9 mouse cellular contexts compared by ENCODE assay signal in the genomic region with DNA sequence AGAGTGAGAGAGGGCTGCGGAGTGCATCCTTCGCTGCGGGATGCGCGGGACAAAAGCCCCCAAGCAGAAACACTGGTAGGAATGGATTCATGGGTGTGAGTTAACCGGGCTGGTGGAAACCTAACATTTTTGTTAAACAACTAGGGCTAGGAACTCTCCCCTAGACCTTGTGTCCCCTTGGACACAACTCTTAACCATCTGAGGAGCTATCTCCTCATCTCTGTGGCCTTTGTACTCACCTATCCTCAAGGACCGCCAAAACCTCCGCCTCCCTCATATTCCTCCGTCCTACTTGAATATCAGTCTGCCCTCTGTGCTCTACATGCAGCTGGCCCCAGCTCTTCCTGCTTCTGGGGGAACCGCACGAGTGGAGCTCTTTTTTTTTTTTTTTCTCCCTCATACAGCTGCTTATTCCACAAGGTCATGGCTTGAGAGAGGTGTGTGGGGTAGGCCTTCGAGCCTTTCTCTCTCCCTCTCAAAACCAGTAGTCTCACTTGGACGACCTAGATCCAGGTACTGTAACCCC. TPM values are rescaled to one million over a fixed set of nuclear protein-coding genes. Genes with fewer than 3 reads are reported as not detected.
DNase-seq lines count a peak whose midpoint lies in the region; ATAC-seq lines count a peak whose summit lies in the region.
"Had no signal": no experiment of that assay in that cellular context is flagged by ENCODE, and none has a peak within 500 bp of the region (broad histone marks: within the 10 kb centered on the region; RNA-seq: fewer than 3 reads in every experiment).

No protein-coding gene starts in this region.

- peak overlapping the region; percentile 40 for H3K4me3 ChIP-seq in heart, embryonic 16.5 days (ENCODE audit: low read length)
- H3K4me3 ChIP-seq in embryonic facial prominence, embryonic 13.5 days: peak overlapping the region; percentile 42
- peak overlapping the region; percentile 32 for H3K4me3 ChIP-seq in intestine, embryonic 14.5 days (ENCODE audit: low read depth, low read length)
- peak overlapping the region; percentile 30 for H3K4me3 ChIP-seq in midbrain, embryonic 15.5 days

- no peaks in the 10 kb centered on the region for H3K36me3 ChIP-seq in heart, embryonic 16.5 days (ENCODE audit: control insufficient read depth, insufficient read depth)
- no peaks in the 10 kb centered on the region for H3K36me3 ChIP-seq in embryonic facial prominence, embryonic 13.5 days
- H3K36me3 ChIP-seq in intestine, embryonic 14.5 days (ENCODE audit: control insufficient read depth, insufficient read depth, low read length): no peaks in the 10 kb centered on the region
- no peaks in the 10 kb centered on the region for H3K36me3 ChIP-seq in midbrain, embryonic 15.5 days (replicated peaks)

- H3K4me1 ChIP-seq in heart, embryonic 16.5 days (ENCODE audit: control insufficient read depth, insufficient read depth, low read length): no peaks in the 10 kb centered on the region
- peaks cover 12% of the 10 kb centered on the region for H3K4me1 ChIP-seq in embryonic facial prominence, embryonic 13.5 days
- H3K4me1 ChIP-seq in intestine, embryonic 14.5 days (replicated peaks; ENCODE audit: control insufficient read depth, insufficient read depth, low read length): peaks cover 6% of the 10 kb centered on the region; the same call in 1 of the 2 replicates
- peaks cover 17% of the 10 kb centered on the region for H3K4me1 ChIP-seq in midbrain, embryonic 15.5 days

- no peak for ATAC-seq in heart, embryonic 16.5 days (replicated peaks; ENCODE audit: extremely low read depth, insufficient read depth, low FRiP score)
- no peak; the same call in 1 of the 2 replicates for ATAC-seq in embryonic facial prominence, embryonic 13.5 days (ENCODE audit: insufficient number of reproducible peaks, insufficient read depth, low FRiP score, low TSS enrichment, low read depth)
- no peak for ATAC-seq in intestine, embryonic 14.5 days (replicated peaks; ENCODE audit: low FRiP score, low TSS enrichment, low read depth)
- ATAC-seq in midbrain, embryonic 15.5 days (replicated peaks): no peak

- H3K9me3 ChIP-seq in heart, embryonic 16.5 days (replicated peaks; ENCODE audit: control insufficient read depth, low read length): no peaks in the 10 kb centered on the region
- H3K9me3 ChIP-seq in embryonic facial prominence, embryonic 13.5 days: no peaks in the 10 kb centered on the region
- H3K9me3 ChIP-seq in intestine, embryonic 14.5 days (ENCODE audit: control insufficient read depth, low read length): no peaks in the 10 kb centered on the region
- no peaks in the 10 kb centered on the region for H3K9me3 ChIP-seq in midbrain, embryonic 15.5 days

- intact Hi-C loops in heart, postnatal 10 days (cut with DNase I): no loop called here

- DNase-seq in heart, postnatal 10 days: no peak
- no peak for DNase-seq in intestine, embryonic 14.5 days (ENCODE audit: low spot score)
- no peak for DNase-seq in natural killer cell, adult 2 months (ENCODE audit: low spot score in 2 of 2)
- DNase-seq in ovary, postnatal 10 days (ENCODE audit: low spot score): no peak
- no peak for DNase-seq in testis, postnatal 14 days (ENCODE audit: low spot score)

- WGBS in heart, embryonic 16.5 days: 24% methylated on average over 13 of the region's 13 CpGs
- 17% methylated on average over 13 of the region's 13 CpGs for WGBS in embryonic facial prominence, embryonic 13.5 days
- WGBS in intestine, embryonic 14.5 days: 24% methylated on average over 13 of the region's 13 CpGs
- 17% methylated on average over 13 of the region's 13 CpGs for WGBS in midbrain, embryonic 15.5 days

- no peak overlapping the region for H3K27ac ChIP-seq in heart, embryonic 16.5 days (ENCODE audit: low read length)
- H3K27ac ChIP-seq in embryonic facial prominence, embryonic 13.5 days: no peak overlapping the region
- H3K27ac ChIP-seq in intestine, embryonic 14.5 days (ENCODE audit: low read depth): no peak overlapping the region
- peak overlapping the region; percentile 42 for H3K27ac ChIP-seq in midbrain, embryonic 15.5 days

- peaks cover 29% of the 10 kb centered on the region for H3K27me3 ChIP-seq in heart, embryonic 16.5 days (ENCODE audit: control insufficient read depth, insufficient read depth, low read length)
- H3K27me3 ChIP-seq in embryonic facial prominence, embryonic 13.5 days: peaks cover 30% of the 10 kb centered on the region
- peaks cover 17% of the 10 kb centered on the region for H3K27me3 ChIP-seq in intestine, embryonic 14.5 days (replicated peaks; ENCODE audit: control insufficient read depth, insufficient read depth, low read length)
- peaks cover 44% of the 10 kb centered on the region for H3K27me3 ChIP-seq in midbrain, embryonic 15.5 days (replicated peaks)

- H3K4me2 ChIP-seq in heart, embryonic 16.5 days (ENCODE audit: low read depth, low read length): peak overlapping the region; percentile 59
- peak overlapping the region; percentile 77 for H3K4me2 ChIP-seq in embryonic facial prominence, embryonic 13.5 days
- H3K4me2 ChIP-seq in intestine, embryonic 14.5 days (ENCODE audit: low read length): peak overlapping the region; percentile 61
- H3K4me2 ChIP-seq in midbrain, embryonic 15.5 days: peak overlapping the region; percentile 50

- H3K9ac ChIP-seq in heart, embryonic 16.5 days (ENCODE audit: low read length): peak overlapping the region; percentile 18; the same call in 1 of the 2 replicates
- peak overlapping the region; percentile 69 for H3K9ac ChIP-seq in embryonic facial prominence, embryonic 13.5 days
- no peak overlapping the region for H3K9ac ChIP-seq in intestine, embryonic 14.5 days (ENCODE audit: low read length)
- H3K9ac ChIP-seq in midbrain, embryonic 15.5 days: no peak overlapping the region

RNA-seq across cellular contexts. Expression of gene 5730409E04Rik, which starts 10.8 kb away (rescaled TPM):
- 1.5 and 1.6 TPM in 2 replicates for polyA plus RNA-seq in heart, embryonic 16.5 days (2015; fragmentation: Nextera tagmentation; extraction: Ambion mirVana)
- 1 to 10 TPM; 8.7 to 9.1 TPM for total RNA-seq in heart, postnatal 10 days (2021)
- polyA plus RNA-seq in embryonic facial prominence, embryonic 13.5 days (2015; fragmentation: Nextera tagmentation; extraction: Ambion mirVana): 5.0 and 5.6 TPM in 2 replicates
- 2.6 and 3.4 TPM in 2 replicates for polyA plus RNA-seq in intestine, embryonic 14.5 days (2014; fragmentation: Nextera tagmentation; extraction: Ambion mirVana)
- 16.3 and 16.6 TPM in 2 replicates for polyA plus RNA-seq in midbrain, embryonic 15.5 days (2015; fragmentation: Nextera tagmentation; extraction: Ambion mirVana)
- total RNA-seq: megakaryocyte-erythroid progenitor cell, adult 5-6 weeks had no signal

RNA-seq across cellular contexts. Expression of gene Psmb2, which starts 57.0 kb away (rescaled TPM):
- polyA plus RNA-seq in heart, embryonic 16.5 days (2015; fragmentation: Nextera tagmentation; extraction: Ambion mirVana): 405 and 421 TPM in 2 replicates
- total RNA-seq in heart, postnatal 10 days (2021): 100 to 1,000 TPM; 148 to 157 TPM
- 477 and 482 TPM in 2 replicates for polyA plus RNA-seq in embryonic facial prominence, embryonic 13.5 days (2015; fragmentation: Nextera tagmentation; extraction: Ambion mirVana)
- polyA plus RNA-seq in intestine, embryonic 14.5 days (2014; fragmentation: Nextera tagmentation; extraction: Ambion mirVana): 522 and 542 TPM in 2 replicates
- polyA plus RNA-seq in midbrain, embryonic 15.5 days (2015; fragmentation: Nextera tagmentation; extraction: Ambion mirVana): 383 and 406 TPM in 2 replicates

Comparison
In these comparisons a context has a peak if more than half of its experiments do, and no peak if none do; other contexts are left out.
1. H3K9ac ChIP-seq: peak in heart, embryonic 16.5 days (single experiment) and embryonic facial prominence, embryonic 13.5 days (single experiment); none in intestine, embryonic 14.5 days (single experiment) and midbrain, embryonic 15.5 days (single experiment).
2. Peak in every context shown above with its lines, with median percentiles within 50 percentile points of each other: H3K4me2 ChIP-seq and H3K4me3 ChIP-seq.